7 mouse cellular contexts compared by ENCODE assay signal in genomic region chr3:67429338-67429998, GRCm38 (mm10). TPM values are rescaled to one million over a fixed set of nuclear protein-coding genes. Genes with fewer than 3 reads are reported as not detected.
DNase-seq lines count a peak whose midpoint lies in the region; ATAC-seq and TF ChIP-seq lines count a peak whose summit lies in the region.

No protein-coding gene starts in this region.

- peak overlapping the region; percentile 98; the same call in 1 of the 2 replicates for H3K4me3 ChIP-seq in liver, adult 2 months (ENCODE audit: insufficient read depth, low read depth, low read length)
- peak overlapping the region; percentile 78; the same call in 1 of the 2 replicates for H3K4me3 ChIP-seq in cortical plate, adult 2 months (ENCODE audit: insufficient read depth, low read length)
- peak overlapping the region; percentile 74 for H3K4me3 ChIP-seq in hindbrain, embryonic 15.5 days
- peak overlapping the region; percentile 77 for H3K4me3 ChIP-seq in midbrain, embryonic 15.5 days

- H3K27ac ChIP-seq in liver, adult 2 months (replicated peaks; ENCODE audit: insufficient read depth, low read depth, low read length), result no peak overlapping the region
- no peak overlapping the region for H3K27ac ChIP-seq in cortical plate, adult 2 months (ENCODE audit: insufficient read depth, low read length)
- no peak overlapping the region for H3K27ac ChIP-seq in hindbrain, embryonic 15.5 days (replicated peaks)
- peak overlapping the region; percentile 43; the same call in 1 of the 2 replicates for H3K27ac ChIP-seq in midbrain, embryonic 15.5 days

- DNase-seq in liver, adult 2 months (ENCODE audit: extremely low read depth, low read depth, low spot score), result no peak
- no peak for DNase-seq in liver
- no peak for DNase-seq in embryo, embryonic 9.5 days (ENCODE audit: extremely low spot score)
- DNase-seq in adrenal gland, adult 8-10 months, result no peak

- H3K79me2 ChIP-seq in liver, adult 2 months (ENCODE audit: control insufficient read depth, insufficient read depth, low read length), result peaks cover 6% of the 10 kb centered on the region; the same call in 1 of the 2 replicates

- H3K27me3 ChIP-seq in liver, adult 2 months (ENCODE audit: control insufficient read depth, insufficient read depth, low read length), result no peaks in the 10 kb centered on the region
- H3K27me3 ChIP-seq in hindbrain, embryonic 15.5 days, result no peaks in the 10 kb centered on the region
- H3K27me3 ChIP-seq in midbrain, embryonic 15.5 days (replicated peaks), result no peaks in the 10 kb centered on the region

- TF ChIP-seq CTCF in liver, adult 2 months (IDR thresholded peaks at IDR 0.05; ENCODE audit: low read depth, low read length), result 0 out of 2 replicates have a peak, but pooled peaks have one; percentile 3
- TF ChIP-seq CTCF in cortical plate, adult 2 months (IDR thresholded peaks at IDR 0.05; ENCODE audit: extremely low read depth, insufficient read depth, low read length), result no peak

- no peak overlapping the region for H3K9ac ChIP-seq in liver, adult 2 months (ENCODE audit: low read depth, low read length)
- H3K9ac ChIP-seq in hindbrain, embryonic 15.5 days, result peak overlapping the region; percentile 30
- H3K9ac ChIP-seq in midbrain, embryonic 15.5 days, result 0 out of 2 replicates have a peak overlapping the region, but pooled peaks have one; percentile 27

- 28% methylated on average over 8 of the region's 8 CpGs for WGBS in liver, adult 2 months
- WGBS in hindbrain, embryonic 15.5 days, result 32% methylated on average over 8 of the region's 8 CpGs
- WGBS in midbrain, embryonic 15.5 days, result 36% methylated on average over 8 of the region's 8 CpGs

- H3K4me2 ChIP-seq in hindbrain, embryonic 15.5 days, result peak overlapping the region; percentile 84
- peak overlapping the region; percentile 82 for H3K4me2 ChIP-seq in midbrain, embryonic 15.5 days

- no peak for TF ChIP-seq POLR2A in liver, adult 2 months (IDR thresholded peaks at IDR 0.05; ENCODE audit: extremely low read depth, insufficient read depth, low read length)
- no peak for TF ChIP-seq POLR2A in cortical plate, adult 2 months (IDR thresholded peaks at IDR 0.05; ENCODE audit: extremely low read depth, insufficient read depth, low read length)

- peaks cover 12% of the 10 kb centered on the region for H3K4me1 ChIP-seq in liver, adult 2 months (ENCODE audit: control insufficient read depth, insufficient read depth, low read length)
- peaks cover 4% of the 10 kb centered on the region for H3K4me1 ChIP-seq in cortical plate, adult 2 months (ENCODE audit: control insufficient read depth, insufficient read depth, low read length)
- H3K4me1 ChIP-seq in hindbrain, embryonic 15.5 days (replicated peaks), result peaks cover 8% of the 10 kb centered on the region
- H3K4me1 ChIP-seq in midbrain, embryonic 15.5 days, result peaks cover 8% of the 10 kb centered on the region

- H3K9me3 ChIP-seq in hindbrain, embryonic 15.5 days, result no peaks in the 10 kb centered on the region
- H3K9me3 ChIP-seq in midbrain, embryonic 15.5 days, result peaks cover 3% of the 10 kb centered on the region; the same call in 1 of the 2 replicates

- peak; percentile 89 for ATAC-seq in hindbrain, embryonic 15.5 days (ENCODE audit: low FRiP score, low read depth)
- ATAC-seq in midbrain, embryonic 15.5 days (replicated peaks), result peak; percentile 88

- H3K36me3 ChIP-seq in liver, adult 2 months (ENCODE audit: control insufficient read depth, insufficient read depth, low read length), result peaks cover 11% of the 10 kb centered on the region; the same call in 1 of the 2 replicates
- peaks cover 17% of the 10 kb centered on the region for H3K36me3 ChIP-seq in hindbrain, embryonic 15.5 days
- H3K36me3 ChIP-seq in midbrain, embryonic 15.5 days (replicated peaks), result peaks cover 20% of the 10 kb centered on the region

RNA-seq across cellular contexts. Expression of gene Gfm1, which starts 0.4 kb away (rescaled TPM):
- total RNA-seq in liver, adult 2 months (2014; rRNA removed), result 44.2 and 60.9 TPM in 2 replicates
- 32.6 and 34.0 TPM in 2 replicates for polyA plus RNA-seq in liver, adult 2 months (2012; rRNA removed)
- 35.5 TPM in 2 replicates for polyA plus RNA-seq in cortical plate, adult 2 months (2012; rRNA removed)
- 27.8 and 29.5 TPM in 2 replicates for polyA plus RNA-seq in hindbrain, embryonic 15.5 days (2015; fragmentation: Nextera tagmentation; extraction: Ambion mirVana)
- 30.8 and 31.0 TPM in 2 replicates for polyA plus RNA-seq in midbrain, embryonic 15.5 days (2015; fragmentation: Nextera tagmentation; extraction: Ambion mirVana)
- total RNA-seq in adrenal gland, adult 8-10 months (2022), result 100 to 1,000 TPM in 1 of 4 experiments, 10 to 100 TPM in 3; 73.8 to 107 (median 88.8) TPM

RNA-seq across cellular contexts. Expression of gene Lxn, which starts 34.3 kb away (rescaled TPM):
- total RNA-seq in liver, adult 2 months (2014; rRNA removed), result 0.09 and 0.74 TPM in 2 replicates
- 2.8 TPM in 2 replicates for polyA plus RNA-seq in liver, adult 2 months (2012; rRNA removed)
- polyA plus RNA-seq in cortical plate, adult 2 months (2012; rRNA removed), result 80.9 and 82.2 TPM in 2 replicates
- polyA plus RNA-seq in hindbrain, embryonic 15.5 days (2015; fragmentation: Nextera tagmentation; extraction: Ambion mirVana), result 174 and 188 TPM in 2 replicates
- polyA plus RNA-seq in midbrain, embryonic 15.5 days (2015; fragmentation: Nextera tagmentation; extraction: Ambion mirVana), result 162 and 199 TPM in 2 replicates
- 10 to 100 TPM in 1 of 4 experiments, 1 to 10 TPM in 3; 8.3 to 12.9 (median 9.5) TPM for total RNA-seq in adrenal gland, adult 8-10 months (2022)

RNA-seq across cellular contexts. Expression of gene Gm17402, which starts 54.5 kb away (rescaled TPM):
- not detected in 2 replicates for total RNA-seq in liver, adult 2 months (2014; rRNA removed)
- not detected in 2 replicates for polyA plus RNA-seq in liver, adult 2 months (2012; rRNA removed)
- not detected in 2 replicates for polyA plus RNA-seq in cortical plate, adult 2 months (2012; rRNA removed)
- not detected in 2 replicates for polyA plus RNA-seq in hindbrain, embryonic 15.5 days (2015; fragmentation: Nextera tagmentation; extraction: Ambion mirVana)
- not detected in 2 replicates for polyA plus RNA-seq in midbrain, embryonic 15.5 days (2015; fragmentation: Nextera tagmentation; extraction: Ambion mirVana)
- total RNA-seq in adrenal gland, adult 8-10 months (2022), result not detected

RNA-seq across cellular contexts. Expression of gene Mlf1, which starts 55.6 kb away (rescaled TPM):
- total RNA-seq in liver, adult 2 months (2014; rRNA removed), result 0.20 and 0.55 TPM in 2 replicates
- not detected in 2 replicates for polyA plus RNA-seq in liver, adult 2 months (2012; rRNA removed)
- polyA plus RNA-seq in cortical plate, adult 2 months (2012; rRNA removed), result 1.4 and 1.9 TPM in 2 replicates
- 33.2 and 35.3 TPM in 2 replicates for polyA plus RNA-seq in hindbrain, embryonic 15.5 days (2015; fragmentation: Nextera tagmentation; extraction: Ambion mirVana)
- polyA plus RNA-seq in midbrain, embryonic 15.5 days (2015; fragmentation: Nextera tagmentation; extraction: Ambion mirVana), result 28.6 and 33.7 TPM in 2 replicates
- total RNA-seq in adrenal gland, adult 8-10 months (2022), result 1 to 10 TPM; 1.1 to 3.5 (median 1.8) TPM

Comparison
In these comparisons a context has a peak if more than half of its experiments do, and no peak if none do; other contexts are left out.
1. RNA of gene Lxn, which starts 34.3 kb away (polyA plus RNA-seq): 174 to 188 TPM in hindbrain, embryonic 15.5 days, 162 to 199 TPM in midbrain, embryonic 15.5 days and 80.9 to 82.2 TPM in cortical plate, adult 2 months; 2.8 TPM in liver, adult 2 months; every median in the first group is over 10 times any median in the second.
2. Peak in every context shown above with its lines, with median percentiles within 50 percentile points of each other: H3K4me3 ChIP-seq.